Mouse (Mus musculus): Measurements from ENCODE around the gene Ndc1. TPM values are rescaled to one million over a fixed set of nuclear protein-coding genes. Genes with fewer than 3 reads are reported as not detected.
"Not testable (repeated sequence)": the region's sequence is repeated elsewhere in the genome, so short reads cannot be mapped to it uniquely, and the experiment has no call there.

Ndc1 gene
- total RNA-seq (2021): 1 to 10 TPM; 7.4 to 9.1 TPM
- long read RNA-seq, experiment 1, full-length matches to known transcripts: 1 of 2 reads
- long read RNA-seq, experiment 1, partial matches to known transcripts: 0 of 2 reads
- long read RNA-seq, experiment 1, other reads (novel, unspliced or antisense): 1 of 2 reads
- long read RNA-seq, experiment 2, full-length matches to known transcripts: 2 of 8 reads
- long read RNA-seq, experiment 2, partial matches to known transcripts: 0 of 8 reads
- long read RNA-seq, experiment 2, other reads (novel, unspliced or antisense): 6 of 8 reads

DNA sequence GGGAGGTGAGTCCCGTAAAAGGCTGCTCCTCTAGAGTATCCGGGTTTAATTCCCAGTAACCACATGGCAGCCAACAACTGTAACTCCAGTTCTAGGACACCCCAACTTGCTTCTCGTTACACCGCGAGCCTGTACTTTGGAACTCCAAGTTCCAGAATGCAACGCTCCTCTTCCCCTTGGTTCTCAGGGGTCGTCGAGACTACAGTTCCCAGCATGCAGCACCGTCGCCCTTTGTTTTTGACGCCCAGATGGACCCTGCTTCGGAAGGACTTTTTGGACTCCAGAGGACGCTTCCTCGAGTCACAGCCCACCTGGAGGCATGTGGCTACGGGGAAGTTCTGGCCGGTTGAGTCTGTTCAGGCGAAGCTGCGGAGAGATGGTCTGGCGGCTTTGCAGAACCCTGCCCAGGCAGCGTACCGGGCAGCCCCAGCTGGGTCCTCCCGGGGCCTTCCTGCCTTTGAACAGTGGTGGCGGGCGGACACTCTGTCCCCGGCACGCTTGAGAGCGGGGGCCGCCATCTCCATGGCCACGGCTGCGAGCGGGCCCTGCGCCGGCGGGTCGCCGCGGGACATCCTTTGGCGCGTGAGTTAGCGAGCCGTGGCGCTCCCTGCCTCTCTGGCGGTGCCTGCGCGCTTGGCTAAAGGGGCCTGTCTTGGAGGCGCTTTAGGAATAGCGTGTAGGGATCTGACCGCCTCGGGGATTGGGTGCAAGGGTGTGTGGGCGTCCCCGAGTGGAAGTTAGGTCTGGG is at the start of gene Ndc1:
Ndc1 (plus strand) TSS at position 218 of the 748 bp plus-strand sequence.
- peak; percentile 72 to 82 for DNase-seq
- intact Hi-C loops (cut with DNase I): no loop called here

DNA sequence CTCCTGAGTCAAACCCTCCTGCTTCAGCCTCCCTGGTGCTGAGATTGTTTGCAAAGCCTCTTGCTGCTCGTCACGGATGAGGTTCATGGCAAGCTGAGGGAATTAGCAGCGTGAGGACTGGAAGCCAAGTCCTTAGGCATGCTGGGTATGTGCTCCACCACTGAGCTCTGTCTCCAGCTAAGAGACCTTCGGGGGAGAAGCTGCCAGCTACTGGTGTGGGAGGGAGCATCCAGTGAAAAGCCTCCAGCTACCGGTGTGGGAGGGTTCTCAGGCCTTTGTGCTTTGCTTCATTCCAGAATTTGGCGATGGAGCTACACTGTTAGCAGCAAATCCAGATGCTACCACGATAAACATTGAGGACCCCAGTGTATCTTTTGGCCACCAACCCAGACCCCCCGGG is 48.9 kb upstream of the Ndc1 start:
- DNase-seq: no peak
- intact Hi-C loops (cut with DNase I): no loop called here

DNA sequence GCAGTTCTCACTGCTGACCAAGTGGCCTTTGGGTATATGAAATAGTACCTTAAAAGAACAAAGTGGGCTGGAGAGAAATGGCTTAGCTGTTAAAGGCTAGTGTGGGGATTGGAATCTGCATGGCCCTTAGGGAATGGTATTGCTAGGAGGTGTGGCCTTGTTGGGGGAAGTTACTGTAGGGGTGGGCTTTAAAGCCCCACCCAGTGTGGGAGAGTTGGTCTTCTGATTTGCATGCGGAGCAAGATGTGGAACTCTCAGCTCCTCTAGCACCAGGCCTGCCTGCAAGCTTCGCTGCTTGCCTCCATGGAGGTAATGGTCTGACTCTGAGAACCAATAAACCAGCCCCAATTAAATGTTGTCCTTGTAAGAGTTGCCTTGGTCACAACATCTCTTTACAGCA is 46.5 kb upstream of the Ndc1 start:
- intact Hi-C loops (cut with DNase I): no loop called here

DNA sequence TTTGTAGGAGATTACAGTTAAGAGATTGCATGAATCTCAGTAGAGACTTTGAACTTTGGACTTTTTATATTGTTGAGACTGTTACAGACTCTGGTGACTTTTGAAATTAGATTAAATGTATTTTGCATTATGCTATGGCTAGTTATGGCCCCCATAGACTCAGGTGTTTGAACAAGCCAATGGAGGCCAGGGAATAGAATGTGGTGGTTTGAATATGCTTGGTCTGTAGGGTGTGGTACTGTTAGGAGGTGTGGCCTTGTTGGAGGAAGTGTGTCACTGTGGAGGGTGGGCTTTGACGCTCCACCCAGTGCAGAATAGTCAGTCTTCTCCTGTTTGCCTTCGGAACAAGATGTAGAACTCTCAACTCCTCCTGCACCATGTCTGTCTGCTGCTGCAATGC is 44.5 kb upstream of the Ndc1 start:
- DNase-seq: no peak
- intact Hi-C loops (cut with DNase I): no loop called here

More for the DNA sequence above, 46.5 kb upstream of the Ndc1 start:
- no peak for DNase-seq

DNA sequence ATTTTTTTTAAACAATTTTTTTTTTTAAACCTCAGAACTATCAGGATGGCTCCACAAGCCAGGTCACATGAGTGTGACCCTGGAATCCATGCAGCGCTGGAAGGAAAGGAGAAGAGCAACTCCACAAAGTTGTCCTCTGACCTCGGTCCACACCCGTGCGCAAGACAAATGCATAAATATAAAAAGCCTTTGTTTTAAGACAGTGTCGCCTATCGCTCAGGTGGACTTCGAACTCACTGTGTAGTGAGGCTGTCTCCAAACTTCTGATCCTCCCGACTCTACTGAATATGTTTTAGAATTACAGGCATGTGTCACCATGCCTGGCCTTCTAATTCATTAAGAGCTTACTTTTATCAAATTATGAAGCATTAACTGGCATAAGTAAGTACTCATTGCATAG is 39.1 kb upstream of the Ndc1 start:
- DNase-seq: no peak
- intact Hi-C loops (cut with DNase I): no loop called here

DNA sequence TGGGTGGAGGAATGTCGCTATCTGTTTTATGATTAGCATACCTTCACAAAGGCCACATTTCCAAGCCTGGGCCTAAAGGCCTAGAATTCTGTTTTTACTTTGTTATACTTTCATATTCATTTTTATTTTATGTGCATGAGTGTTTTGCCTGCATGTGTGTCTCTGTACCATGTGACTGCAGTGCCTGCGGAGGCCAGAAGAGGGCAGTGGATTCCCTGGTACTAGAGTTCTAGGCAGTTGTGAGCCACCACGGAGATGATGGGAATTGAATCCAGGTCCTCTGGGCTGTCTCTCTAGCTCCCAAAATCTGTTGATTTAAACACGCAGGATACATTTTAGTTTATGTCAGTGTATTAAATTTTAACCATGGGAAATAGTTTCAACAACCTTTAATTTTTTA is 34.1 kb upstream of the Ndc1 start:
- intact Hi-C loops (cut with DNase I): no loop called here
- DNase-seq: no peak

DNA sequence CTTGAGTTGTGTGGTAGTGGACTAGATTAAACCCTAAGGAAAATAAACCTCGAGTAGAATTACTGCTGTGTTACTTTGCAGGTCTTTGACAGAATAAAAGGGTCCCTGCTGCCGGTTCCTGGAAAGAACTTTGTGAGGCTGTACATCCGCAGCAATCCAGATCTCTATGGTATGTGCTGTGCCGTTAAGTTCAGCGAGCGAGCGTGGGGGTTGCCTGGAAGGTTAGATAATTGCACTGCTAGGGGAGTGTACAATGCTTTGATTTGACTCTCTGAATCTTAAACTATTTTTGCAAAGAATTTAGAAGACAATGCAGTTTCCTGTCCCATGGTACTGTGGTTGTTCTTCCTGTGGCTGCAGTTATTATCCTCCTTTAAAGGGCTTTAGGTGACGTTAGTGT is 31.2 kb upstream of the Ndc1 start:
- no peak for DNase-seq

DNA sequence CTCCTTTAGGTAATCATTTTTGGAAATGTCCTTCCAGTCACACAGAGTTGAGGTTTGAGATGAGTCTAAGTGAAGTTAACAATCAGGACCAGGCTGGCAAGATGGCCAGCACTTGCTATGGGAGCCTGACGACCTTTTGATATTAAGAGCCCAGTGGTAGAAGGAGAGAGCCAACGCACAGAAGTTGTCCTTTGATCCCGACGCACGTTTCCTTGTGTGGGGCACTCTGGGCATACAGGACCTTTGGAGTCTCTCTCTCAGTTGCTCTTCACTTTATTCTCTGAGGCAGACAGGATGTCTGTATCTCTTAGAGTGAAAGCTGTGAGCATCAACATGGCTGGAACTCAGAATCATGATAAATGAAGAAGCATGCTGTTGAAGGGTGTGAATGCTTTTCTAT is 30.1 kb upstream of the Ndc1 start:
- no peak for DNase-seq

More for the DNA sequence above, 31.2 kb upstream of the Ndc1 start:
- intact Hi-C loops (cut with DNase I): no loop called here

DNA sequence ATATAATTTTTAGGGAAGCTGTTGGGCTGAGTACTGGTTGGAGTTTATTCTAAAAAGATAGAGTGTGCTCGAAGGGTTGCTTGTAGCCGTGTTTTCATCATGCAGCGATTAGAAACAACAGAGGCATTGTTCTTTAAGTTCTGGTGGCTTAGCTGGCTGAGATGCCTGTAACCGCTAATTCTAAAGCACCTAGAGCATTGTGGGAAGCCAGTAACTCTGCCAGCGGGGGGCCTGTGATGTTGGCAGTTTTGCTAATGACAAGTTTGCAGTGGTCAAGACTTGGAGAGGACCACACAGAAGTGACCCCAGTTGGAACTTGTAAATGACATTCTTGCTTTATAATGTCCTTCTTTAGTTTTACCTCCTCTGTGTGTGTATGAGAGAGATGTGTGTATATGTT is 26.2 kb upstream of the Ndc1 start:
- intact Hi-C loops (cut with DNase I): no loop called here
- DNase-seq: no peak

More for the DNA sequence above, 30.1 kb upstream of the Ndc1 start:
- intact Hi-C loops (cut with DNase I): no loop called here

DNA sequence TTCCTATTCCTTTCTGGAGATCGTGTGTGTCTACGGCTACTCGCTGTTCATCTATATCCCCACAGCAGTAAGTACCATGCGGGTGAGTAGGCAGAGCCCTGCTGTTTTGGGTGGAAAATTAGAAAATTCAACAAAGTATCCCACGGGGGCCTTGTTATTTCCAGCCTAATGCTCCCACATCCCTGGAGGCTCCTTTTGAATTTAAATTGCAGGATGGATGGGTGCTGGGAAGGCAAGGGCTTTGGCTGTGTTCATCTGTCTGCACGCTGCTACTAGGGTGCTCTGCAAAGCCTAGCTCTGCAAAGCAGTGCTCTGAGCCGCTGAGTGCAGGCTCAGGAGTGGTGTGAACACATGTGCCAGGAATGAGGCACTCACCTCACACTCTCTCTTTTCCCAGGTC is 23.0 kb upstream of the Ndc1 start:
- DNase-seq: no peak

DNA sequence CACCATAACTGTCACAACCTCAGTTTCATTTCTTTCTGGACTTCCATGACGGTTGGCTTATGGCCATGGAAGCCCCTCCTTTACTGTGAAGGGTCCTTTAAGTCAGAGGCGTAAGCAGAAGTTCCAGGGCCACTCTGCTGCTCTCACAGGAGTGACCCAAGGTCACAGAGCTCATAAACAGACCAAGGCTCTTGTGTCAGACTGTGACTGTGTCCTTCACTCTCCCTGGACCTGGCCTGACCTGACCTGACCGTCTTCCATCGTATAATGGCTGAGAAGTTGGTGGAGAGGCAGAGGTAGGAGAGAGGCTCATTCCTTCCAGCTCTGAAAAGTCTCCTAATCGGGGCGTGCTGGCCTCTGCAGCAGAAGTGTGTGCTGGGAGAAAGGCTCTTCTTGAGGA is 20.4 kb upstream of the Ndc1 start:
- intact Hi-C loops (cut with DNase I): no loop called here
- DNase-seq: no peak

More for the DNA sequence above, 23.0 kb upstream of the Ndc1 start:
- intact Hi-C loops (cut with DNase I): no loop called here

DNA sequence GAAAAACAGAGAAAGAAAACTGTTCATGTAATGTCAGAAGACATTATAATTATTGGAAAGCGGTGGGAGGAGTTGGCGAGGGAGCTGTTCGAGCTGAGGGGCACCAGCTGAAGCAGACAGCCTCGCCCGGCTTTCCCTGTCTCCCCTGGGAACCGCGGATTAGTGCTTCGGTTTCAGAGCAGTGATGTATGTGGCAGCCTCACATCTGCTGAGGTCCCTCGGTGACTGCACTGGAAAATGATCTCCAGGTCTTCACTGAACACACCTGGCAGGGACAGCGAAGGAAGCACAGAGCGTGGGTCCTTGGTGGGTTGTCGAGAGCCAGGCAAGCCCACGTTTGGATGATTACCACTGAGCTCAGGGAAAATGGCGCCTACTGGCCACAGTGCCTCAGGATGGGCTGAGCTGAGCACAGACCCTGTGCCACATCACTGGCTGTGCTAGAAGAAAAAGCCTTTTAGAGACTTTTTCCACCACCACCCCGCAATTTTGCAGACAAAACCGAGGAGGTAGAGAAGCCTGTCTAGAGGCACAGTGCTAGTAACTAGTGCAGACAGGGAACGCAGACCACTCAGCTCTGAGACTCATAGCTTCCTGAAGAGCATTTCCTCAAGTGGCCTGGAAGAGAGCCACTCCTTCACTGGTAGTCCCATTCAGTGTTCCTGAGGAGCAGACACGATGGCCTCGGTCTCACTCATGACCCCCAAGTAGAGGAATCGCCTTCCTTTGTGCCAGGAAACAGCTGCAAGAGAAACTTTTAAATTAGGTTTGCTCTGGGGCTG is 18.9 kb upstream of the Ndc1 start:
- no peak for DNase-seq
- intact Hi-C loops (cut with DNase I): loop anchor here (2.0 kb wide), 1 partner anchor 98 kb away; no protein-coding TSS in a partner anchor

DNA sequence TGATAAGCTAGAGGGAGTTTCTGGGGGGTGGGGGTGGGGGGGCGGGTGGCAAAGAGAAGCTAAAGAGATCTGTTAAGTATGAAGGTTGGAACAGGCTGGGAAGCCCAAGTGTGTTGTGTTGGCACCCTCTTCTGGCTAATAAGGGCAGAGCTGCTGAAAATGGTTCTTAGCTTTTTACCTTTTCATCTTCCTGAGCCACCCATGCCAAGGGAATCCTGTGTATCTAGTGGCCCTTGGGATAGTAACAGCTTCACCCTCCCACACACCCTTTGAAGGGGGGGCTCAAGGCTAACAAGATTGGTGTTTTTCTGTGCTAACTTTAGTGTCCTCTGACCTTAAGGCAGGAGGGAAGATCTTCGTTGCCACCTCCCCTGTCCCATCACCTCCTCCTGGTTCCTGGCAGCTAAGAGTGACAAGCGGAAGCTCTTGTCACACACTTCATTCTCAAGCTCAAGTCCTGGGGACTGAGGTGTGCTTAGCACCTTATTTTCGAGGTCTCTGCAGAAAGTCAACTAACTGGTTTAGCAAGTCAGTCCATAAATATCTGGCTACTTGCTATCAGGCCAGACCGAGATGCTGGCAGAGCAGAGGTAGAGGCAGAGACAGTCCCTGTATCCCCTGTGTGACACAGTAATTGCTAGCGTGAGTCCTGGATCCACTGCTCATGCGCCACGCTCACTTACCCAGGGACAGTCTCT is 18.1 kb upstream of the Ndc1 start:
- intact Hi-C loops (cut with DNase I): loop anchor here (2.0 kb wide), 1 partner anchor 99 kb away; no protein-coding TSS in a partner anchor
- DNase-seq: no peak

DNA sequence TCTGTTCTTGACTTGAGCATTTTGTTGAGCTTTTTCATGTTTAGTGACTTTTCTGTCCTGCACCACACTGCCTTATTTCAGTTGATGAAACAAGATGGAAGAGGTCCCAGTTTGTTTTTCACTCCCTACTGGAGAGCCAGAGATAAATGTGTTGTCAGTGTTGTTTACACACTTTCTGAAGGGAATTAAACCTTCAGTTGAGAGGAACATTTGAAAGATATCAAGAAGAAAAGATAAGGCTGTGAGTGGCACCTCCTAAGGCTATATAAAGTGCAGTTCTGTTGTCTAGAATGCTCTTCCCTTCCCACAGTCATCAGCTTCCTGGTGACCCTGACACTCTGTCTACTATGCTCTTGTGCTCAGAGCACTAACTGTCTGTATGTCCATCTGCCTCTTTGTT is 16.2 kb upstream of the Ndc1 start:
- DNase-seq: no peak
- intact Hi-C loops (cut with DNase I): no loop called here

DNA sequence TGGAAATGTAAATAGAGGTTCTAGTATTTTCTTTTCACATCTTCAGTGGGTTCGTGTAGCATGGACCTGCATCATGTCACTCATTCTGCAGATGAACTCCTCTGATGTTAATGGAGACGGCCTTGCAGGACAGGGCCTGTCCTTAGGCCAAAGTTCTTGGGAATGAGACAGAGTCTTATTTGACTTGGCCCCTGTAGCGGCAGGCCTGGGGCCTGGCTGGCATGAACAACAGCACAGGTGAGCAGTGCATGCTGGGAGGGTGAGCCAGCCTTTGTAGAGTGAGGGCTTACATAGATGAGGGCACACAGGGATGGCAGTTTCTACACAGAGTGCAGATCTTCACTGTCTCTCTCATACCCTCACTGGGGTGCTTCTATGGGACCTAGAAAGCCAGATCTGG is 14.0 kb upstream of the Ndc1 start:
- no peak for DNase-seq
- intact Hi-C loops (cut with DNase I): no loop called here

DNA sequence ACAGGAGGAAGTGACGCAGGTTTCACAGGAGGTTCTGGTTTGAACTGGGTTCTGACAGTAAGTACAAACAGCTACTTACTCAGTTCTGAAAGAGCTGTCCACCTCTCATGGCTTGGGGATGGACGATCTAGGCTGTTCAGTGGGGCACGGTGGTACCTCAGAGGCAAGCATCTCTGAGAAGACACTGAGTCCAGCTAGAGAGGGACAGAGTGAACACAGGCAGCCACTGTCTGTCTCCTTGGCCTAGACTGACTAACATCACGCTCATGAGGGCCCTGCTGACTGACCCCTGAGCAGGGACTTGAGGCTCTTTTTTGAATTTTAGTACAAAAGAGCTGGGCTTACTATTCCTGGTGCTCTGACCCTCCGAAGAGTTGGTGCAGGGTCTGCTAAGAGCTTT is 13.5 kb upstream of the Ndc1 start:
- intact Hi-C loops (cut with DNase I): no loop called here
- no peak for DNase-seq

DNA sequence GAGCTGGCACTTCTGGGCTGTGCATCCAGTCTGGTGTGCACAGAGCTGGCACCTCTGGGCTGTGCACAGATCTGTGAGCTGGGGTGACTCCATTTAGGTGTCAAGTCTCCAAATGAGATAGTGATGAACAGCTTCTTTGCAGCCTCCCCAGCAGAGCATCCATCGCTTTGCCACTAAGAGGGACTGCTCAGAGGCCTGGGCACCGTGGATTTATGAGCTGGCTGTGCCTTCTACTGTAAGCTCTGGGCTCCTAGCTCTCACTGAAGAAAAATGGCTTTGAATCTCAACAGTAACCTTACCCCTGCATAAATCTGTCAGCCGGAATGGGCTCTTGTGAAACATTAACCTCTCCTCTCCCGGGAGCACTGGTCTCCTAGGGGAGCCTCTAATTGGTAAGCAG is 13.0 kb upstream of the Ndc1 start:
- intact Hi-C loops (cut with DNase I): no loop called here
- no peak for DNase-seq

DNA sequence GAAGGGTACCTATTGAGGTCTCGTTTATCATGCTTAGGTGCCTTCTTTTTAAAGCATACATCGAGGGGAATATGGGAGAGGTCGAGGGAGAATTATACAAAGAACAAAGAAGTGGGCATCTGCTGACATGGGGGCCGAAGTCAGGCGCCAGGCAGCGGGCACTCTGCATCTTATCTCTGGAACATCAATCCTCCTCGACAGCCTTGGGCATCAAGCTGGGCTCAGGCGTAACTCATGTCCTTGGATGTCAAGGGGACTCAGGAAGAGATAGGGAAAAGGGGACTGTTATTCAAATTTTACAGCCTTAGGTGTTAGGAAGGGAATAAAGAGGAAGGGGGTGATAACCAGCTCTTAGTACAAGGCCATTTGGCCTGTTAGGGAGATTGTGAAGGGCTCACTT is 10.4 kb upstream of the Ndc1 start:
- intact Hi-C loops (cut with DNase I); DNase-seq: not testable (repeated sequence)

DNA sequence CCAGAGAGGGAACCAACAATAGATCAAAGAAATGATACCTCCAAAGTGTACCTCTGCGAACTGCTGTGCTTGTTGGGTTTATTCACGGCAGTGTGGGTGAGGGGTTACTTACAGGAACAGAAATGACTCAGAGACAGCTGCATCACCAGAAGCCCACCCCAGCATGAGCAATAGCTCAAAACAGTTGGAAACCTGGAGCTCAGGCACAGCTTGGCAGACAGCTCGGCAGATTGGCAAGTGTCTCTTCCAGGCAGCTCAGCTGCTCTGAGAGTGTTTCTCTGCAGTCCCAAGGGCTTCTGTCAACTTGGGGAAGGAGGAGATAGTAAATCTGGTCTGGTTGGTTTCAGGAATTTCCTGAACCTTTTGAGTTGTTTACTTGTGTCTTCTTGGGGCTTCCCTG is 9.1 kb upstream of the Ndc1 start:
- DNase-seq: no peak
- intact Hi-C loops (cut with DNase I): no loop called here

DNA sequence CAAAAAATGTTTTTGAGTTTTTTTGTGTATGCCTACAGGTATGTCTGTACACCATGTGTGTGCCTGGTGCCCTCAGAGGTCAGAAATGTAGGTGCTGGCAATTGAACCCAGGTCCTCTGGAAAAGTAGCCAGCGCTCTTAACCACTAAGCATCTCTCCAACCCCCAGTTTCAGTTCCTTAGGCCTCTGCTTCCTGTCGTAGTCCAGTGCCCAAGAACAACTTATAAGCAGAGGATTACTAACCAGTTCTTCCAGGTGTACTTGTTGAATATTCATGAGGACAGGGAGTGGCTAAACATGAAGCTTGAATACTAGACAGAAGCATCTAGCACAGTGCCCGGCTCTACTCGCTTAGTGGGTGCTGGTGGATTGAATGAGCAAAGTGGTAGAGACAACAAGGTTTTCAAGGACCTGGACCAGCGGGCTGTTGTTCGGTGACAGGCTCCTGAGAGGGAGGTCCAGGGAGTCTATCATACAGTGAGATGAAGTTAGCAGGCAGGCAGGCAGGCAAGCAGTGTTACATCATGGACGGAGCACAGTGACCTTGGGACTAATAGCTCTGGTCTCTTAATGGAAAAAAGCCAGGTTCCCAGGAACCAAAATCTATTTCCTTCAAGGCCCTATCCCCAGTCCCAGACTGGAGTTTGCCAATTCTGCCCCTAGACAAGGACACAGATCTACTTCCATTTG is 7.0 kb upstream of the Ndc1 start:
- intact Hi-C loops (cut with DNase I): no loop called here
- DNase-seq: no peak

Measured in gastrocnemius, postnatal 36 days (tissue).